Mouse (Mus musculus): ENCODE data around the gene Cxcl16.
"Not testable (repeated sequence)": the region's sequence is repeated elsewhere in the genome, so short reads cannot be mapped to it uniquely, and the experiment has no call there.

DNA sequence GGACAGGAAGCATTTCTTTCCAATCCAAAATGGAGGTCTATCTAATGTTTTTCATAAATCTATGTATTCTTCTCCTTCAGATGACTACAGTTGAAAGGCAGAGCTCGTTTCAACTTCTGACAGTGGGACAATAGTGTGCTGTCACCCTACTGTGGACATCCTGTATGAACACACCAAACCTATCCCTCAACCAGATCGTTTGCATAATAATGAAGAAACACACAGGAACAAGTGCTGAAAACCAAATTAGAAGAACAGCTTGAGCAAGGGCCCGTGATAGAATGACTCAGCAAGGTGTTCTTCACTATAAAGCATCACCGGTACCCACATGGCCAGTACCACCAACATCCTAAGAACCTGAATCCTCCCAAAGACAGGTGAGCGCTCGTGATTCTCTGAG lies 33.2 kb downstream of the Cxcl16 start:
- not testable (repeated sequence) for TF ChIP-seq CTCF (IDR thresholded peaks at IDR 0.05; ENCODE audit: borderline replicate concordance, insufficient read depth, low read depth, low read length); POLR2A (IDR thresholded peaks at IDR 0.05; ENCODE audit: borderline replicate concordance, insufficient read depth, low read length)

All from cerebellum, adult 2 months (tissue).